Mouse (Mus musculus) c-Kit-positive CD71-negative TER-119-negative erythroid progenitor cells, embryonic 14.5 days (primary cell): ENCODE results near the gene Htra1.

Source experiments
- DNase-seq: peaks from one replicate; pipeline ENCODE4 v3.0.0-alpha.2; 2013; ENCODE audit warnings: low read depth

Gene Htra1

GRCm38 (mm10) chr7:130966876-130967275 is 31.0 kb downstream of the Htra1 start:
- DNase-seq: no peak

DNA sequence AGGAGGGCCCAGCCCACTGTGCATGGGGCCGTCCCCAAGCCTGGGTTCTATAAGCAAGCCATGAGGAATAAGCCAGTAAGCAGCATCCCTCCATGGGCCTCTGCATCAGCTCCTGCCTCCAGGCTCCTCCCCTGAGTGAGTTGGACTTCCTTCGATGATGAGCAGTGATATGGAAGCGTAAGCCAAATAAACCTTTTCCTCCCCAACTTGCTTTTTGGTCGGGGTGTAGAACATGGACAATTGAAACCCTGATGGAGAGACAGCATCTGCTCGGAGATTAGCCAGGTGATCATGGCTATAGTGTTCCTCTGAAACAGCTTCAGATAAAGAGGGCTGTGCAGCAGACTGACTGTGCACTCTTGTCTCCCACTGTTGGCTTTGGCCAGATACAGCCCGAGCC is 32.0 kb downstream of the Htra1 start:
- no peak for DNase-seq

DNA sequence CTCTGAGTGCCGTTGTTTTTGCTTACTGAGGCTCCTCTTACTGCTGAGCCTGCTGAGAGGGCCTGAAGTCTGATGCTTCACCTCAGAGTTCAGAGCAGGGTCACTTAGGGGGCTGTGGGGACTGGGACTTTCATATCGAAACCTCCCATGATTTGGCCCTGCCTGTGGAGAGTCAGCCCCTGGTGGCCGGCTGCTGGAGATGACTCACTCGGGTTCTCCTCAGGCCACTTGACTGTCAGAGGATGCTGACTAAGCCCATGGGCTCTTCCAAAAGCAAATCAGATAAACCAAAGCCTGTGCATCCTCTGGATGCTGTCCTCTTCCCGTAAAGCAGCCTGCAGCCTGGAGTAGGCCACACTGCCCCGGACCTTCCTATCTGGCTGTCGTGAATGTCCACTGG is 32.6 kb downstream of the Htra1 start:
- DNase-seq: no peak

- no peak for DNase-seq
Measured at GRCm38 (mm10) chr7:130969076-130969475, 33.2 kb downstream of the Htra1 start.

DNA sequence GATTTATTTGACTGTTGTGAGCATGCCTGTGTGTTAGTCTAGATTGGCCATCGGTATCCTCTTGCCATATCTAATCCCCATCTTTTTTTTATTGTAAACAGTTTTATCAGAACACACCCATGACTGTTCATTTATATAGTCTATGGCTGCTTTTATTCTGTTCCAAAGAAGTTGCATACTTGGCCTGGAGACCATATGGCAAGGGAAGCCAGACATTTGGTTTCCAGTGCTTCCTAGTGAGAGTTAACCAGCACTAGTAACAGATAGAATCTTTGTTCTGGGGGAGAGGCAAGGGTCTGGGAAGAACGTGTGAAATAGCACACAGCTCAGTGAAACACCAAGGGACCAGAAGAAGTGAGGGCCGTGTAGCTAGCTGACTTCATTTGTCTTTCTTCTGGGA is 33.6 kb downstream of the Htra1 start:
- no peak for DNase-seq

DNA sequence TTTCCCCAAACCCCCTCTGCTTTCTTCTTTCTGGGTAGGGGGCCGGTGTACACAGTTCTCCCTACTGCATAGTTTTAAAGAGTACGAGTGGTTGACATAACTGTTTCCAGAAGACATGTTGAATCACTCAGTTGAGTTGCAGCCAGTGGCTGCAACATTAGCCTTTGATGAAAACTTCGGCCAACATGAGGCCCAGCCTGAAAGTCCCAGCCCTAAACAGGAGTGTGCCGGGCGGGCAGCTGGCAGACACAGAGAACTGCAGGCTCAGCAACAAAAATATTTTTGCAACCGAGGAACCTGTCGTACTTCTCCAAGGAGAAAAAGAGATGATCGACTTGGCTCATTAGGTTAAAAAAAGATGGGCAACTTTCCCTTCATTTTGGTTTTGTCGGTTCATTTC is 36.9 kb downstream of the Htra1 start:
- DNase-seq: no peak

DNA sequence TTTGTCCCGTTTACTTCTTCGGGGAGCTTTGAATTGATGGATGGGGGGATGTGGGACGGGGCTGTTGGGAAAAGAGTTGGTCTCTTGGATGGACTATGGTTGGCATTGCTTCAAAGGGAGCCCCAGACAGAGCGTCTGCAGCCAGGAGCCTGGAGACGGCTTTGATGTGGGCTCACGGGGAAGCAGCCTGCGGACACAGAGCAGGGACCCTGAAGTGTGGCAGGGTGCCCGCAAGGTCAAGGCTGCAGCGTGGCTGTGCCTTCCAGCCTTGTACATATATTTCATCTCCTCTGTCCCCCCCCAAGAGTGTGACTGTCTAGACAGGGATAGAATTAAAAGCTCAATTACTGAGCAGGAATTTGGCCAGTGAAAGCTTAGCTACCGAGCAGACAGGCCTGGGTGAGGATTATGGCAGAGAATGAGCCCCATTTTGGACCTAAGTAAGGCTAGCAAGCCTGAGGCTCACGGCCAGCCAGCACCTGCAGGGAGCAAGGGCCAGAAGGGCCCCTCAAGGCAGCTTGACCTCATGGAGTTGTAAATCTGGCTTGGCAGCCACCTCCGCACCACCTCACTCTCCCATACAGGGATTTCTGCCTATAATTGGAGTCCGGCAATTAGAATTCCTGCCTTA is 40.5 kb downstream of the Htra1 start:
- no peak for DNase-seq

DNA sequence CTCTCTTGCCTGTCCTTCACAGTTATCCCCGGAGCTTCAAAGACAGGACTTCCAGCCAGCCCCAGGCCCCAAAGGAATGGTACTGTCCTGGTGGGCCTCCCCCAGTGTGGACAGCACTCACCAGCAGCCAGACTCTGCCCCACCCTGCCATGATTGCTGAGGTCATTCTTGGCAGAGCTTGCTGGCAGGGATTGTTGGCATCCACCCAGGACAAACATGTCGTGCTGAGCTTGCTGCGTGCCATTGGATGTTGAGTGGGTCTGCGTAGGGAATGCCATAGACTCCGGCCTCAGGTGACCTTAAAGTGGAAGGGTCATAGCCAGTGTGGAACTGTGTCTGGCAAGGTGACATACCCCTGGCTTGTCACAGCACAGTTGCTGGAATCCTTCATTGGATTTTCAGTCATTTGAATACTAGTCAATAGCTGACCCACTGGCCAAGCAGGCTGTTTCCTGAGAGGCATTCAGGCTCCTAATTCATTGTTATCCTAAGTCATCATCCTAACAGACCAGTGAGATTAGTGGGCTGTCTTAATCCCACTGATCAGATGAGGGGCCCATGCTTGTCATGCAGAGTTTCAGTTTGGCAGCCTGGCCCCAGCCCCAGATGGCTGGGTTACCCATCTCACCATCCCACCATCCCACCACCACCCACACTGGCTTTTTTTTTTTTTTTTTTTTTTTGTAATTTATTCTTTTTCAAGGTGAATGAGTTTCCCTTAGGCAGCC is 42.0 kb downstream of the Htra1 start:
- no peak for DNase-seq

DNA sequence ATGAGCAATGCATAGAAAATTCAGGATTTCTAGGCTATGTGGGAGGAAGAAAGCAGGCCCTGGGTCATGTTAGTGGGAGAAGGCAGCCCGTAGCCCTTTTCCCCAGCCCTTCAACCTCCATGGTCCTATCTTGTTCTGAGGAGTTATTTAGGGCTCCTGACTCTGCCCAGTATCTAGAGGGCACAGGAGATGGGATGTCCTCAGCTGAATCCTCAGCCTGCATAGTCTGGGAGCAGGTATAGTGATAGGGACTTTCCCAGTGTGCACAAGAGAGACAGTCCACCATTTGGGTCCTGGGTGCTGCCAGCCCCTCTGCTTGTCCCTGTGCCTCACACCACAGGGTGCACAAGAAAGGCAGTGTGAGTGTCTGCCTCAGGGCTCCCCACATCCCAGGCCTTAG is 42.6 kb downstream of the Htra1 start:
- DNase-seq: no peak

DNA sequence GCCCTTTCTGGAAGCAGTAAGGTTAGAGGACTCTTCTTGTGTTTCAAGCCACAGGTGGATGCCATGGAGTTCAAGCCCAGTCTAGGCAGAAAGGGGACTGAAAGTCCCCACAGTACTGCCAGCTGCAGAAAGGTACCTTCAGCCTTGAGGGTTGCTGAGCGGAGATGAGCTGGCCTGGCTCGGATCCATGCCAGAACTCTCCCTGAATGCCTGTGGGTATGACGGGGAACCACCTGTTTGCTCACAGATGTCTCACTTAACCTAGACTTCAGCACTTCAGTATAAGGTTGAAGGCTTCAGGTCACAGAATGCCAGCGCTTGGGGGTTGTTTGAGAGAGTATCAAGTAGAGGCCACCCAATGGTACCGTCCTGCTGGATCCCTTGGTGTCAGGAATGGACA is 44.2 kb downstream of the Htra1 start:
- no peak for DNase-seq

- DNase-seq: no peak
Measured at GRCm38 (mm10) chr7:130982371-130982770, 46.5 kb downstream of the Htra1 start.

GRCm38 (mm10) chr7:130982881-130983280 is 47.0 kb downstream of the Htra1 start:
- DNase-seq: no peak

DNA sequence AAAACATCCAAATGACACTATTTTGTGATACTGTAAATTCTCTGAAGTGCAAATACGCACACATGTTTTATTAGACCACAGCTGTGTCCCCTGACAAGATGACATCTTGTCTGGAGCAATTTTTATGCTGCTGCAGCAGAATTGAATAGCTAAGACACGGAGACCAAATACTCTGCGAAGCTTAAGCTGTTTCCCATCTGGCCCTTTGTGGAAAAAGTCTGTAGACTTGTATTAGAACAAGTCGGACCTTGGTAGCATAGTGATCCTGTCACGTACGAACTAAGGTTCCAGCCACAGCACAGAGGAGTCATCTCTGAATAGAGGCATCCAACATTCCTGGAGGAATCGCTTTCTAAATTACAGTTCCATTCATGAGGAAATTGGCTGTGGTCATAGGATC is 48.4 kb downstream of the Htra1 start:
- no peak for DNase-seq

DNA sequence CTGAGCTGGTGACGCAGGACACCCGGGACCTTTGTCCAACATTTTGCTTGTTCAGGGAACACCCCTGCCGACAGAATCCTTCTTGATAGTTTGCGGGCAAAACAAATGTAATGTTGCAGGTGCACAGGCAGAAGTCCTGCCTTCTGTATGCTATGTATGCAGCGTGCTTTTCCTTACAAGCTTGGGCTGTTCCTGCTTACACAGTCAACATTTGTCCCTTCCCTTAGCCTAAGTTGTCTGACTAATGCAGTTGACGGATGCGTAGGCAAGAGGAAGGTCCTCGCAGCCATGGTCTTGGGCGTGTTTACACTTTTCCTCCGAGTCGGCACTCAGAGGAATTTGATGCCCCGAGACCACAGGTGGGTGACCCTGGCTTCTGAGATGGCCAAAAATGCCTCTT is 49.3 kb downstream of the Htra1 start:
- DNase-seq: no peak

DNA sequence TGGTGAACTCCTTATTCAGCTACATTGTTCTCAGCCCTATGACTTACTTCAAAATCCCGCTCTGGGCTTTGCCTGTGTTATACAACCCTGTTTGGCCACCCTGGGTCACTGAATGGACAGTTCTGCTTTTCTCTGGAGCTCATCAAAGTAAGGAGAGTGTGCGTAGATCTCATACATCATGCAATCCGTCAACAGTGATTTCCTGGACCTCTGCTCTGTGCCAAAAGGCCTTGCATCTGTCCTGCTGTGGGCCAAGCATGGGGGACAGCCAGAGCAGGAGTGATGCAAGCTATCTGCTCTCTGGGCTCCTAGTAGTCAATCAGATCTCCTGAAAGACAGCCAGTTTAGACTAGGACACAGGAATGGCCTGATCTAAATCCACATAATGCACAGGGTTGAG is 49.8 kb downstream of the Htra1 start:
- no peak for DNase-seq

DNA sequence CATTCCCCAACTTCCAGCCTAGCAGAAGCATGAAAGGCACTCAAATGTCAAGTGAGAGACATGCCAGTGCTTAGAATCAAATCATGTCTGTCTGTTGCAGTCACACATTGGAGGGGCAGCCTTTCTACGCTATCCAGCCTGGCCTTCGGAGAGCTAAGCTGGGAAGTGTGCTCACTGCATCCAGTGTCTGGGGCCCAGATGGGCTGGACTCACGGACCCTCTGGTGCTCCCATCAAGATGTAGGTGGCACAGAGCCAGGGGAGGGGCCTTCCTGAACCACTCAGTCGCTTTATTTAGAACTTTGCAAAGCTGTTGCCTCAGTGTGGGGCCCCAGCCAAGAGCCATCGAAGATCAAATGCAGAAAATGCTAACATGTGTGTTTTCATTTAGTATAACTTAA is 52.2 kb downstream of the Htra1 start:
- DNase-seq: no peak

DNA sequence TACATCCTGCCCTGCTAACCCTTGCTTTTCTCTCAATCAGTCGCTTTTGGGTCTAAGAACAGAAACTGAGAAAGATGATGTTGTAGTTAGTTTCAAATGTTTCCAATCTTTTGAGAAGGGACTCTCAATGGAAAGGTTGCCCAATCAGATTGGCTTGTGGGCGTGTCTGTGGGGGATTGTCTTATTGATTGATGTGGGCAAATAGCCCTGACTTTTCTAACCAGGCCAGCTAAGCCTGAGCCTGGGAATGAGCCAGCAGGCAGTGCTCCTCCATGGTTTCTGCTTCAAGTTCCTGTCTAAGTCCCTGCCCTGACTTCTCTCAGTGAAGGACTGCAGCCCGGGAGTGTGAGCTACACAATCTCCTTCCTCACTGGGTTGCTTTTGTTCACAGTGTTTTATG is 53.5 kb downstream of the Htra1 start:
- DNase-seq: no peak

DNA sequence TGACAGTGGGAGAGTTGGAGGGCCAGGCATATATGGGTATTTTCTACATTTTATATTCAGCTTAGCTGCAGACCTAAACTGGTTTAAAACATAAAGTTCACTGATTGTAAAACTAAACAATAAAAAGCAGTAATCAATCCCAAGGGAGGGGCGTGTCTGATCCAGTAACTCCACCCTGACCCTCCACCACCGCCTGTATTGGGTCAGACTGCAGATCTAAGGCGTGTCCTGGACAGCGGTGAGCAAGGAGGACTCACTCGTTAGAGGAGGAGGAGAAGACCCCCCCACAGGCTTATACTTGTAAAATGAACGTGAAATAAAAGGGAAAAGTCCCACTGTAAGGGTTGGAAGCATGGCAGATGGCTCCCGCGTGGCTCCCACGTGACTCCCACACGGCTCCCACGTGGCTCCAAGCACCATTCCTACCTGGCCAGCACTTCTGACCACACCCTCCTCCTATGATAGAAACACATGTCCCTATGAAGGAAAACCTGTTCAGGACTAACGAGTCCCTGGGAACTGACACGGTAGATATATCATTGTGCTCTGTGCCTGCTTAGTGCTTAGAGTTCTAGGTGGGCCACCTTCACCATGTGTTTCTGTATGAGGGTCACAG is 55.4 kb downstream of the Htra1 start:
- DNase-seq: no peak

DNA sequence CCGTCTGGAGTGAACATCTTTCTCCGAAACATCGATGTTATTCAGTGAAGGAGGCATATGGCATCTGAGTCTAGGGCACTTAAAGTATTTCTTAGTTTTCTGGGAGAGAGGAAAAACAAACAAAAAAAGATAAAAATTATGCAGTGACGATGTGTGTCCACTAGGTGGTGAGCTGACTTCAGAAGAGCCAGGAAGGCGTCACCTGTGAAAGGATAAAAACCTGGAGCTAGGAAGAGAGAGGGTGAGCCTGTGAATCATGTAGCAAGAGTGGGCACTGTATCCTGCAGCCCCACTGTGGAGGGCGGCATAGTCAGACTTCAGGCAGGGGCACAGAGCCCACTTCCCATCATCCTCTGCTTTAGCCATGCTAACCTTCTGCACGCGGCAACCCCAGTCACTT is 58.0 kb downstream of the Htra1 start:
- DNase-seq: no peak

DNA sequence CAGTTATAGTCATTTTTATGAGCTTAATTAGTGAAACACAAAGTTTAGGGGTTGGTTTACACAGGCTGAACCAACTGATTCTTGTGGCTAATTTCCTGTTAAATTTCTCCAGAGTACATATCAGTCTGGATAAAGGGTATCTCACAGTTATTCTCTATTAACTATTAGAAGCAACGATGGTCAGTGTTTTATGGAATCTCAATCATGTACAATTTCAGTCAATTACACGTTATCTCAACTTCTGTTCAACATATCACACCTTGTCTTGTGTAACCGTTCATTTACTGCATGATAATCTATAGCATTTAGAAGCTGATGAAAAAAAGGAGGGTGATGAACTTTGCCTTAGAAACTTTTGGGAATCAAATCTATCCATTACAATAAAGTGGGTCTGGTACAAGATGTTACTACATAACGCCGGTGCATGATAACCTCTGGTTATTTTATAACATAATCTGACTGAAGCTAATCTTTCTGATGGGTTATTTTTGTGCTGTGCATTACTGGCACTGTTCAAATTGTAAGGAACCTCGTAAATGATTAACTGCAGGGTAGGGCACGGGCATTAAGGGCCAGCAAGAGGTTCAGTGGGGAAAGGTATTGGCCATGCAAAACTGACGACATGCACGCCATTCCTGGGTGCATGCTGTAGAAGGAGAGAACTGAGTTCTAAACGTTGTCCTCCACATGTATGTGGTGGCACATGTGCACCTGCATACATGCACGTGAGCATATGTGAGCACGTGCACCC is 66.2 kb downstream of the Htra1 start:
- DNase-seq: no peak

GRCm38 (mm10) chr7:131004071-131004470 is 68.2 kb downstream of the Htra1 start:
- no peak for DNase-seq

GRCm38 (mm10) chr7:131007221-131007620 is 71.3 kb downstream of the Htra1 start:
- DNase-seq: no peak

GRCm38 (mm10) chr7:131009178-131009577 is 73.3 kb downstream of the Htra1 start:
- DNase-seq: no peak
